Mouse (Mus musculus): ENCODE results near the gene Arl8b. TPM values are rescaled to one million over a fixed set of nuclear protein-coding genes. Genes with fewer than 3 reads are reported as not detected.

Arl8b gene
- total RNA-seq (2021) = 10 to 100 TPM; 92.3 to 95.7 TPM

DNA sequence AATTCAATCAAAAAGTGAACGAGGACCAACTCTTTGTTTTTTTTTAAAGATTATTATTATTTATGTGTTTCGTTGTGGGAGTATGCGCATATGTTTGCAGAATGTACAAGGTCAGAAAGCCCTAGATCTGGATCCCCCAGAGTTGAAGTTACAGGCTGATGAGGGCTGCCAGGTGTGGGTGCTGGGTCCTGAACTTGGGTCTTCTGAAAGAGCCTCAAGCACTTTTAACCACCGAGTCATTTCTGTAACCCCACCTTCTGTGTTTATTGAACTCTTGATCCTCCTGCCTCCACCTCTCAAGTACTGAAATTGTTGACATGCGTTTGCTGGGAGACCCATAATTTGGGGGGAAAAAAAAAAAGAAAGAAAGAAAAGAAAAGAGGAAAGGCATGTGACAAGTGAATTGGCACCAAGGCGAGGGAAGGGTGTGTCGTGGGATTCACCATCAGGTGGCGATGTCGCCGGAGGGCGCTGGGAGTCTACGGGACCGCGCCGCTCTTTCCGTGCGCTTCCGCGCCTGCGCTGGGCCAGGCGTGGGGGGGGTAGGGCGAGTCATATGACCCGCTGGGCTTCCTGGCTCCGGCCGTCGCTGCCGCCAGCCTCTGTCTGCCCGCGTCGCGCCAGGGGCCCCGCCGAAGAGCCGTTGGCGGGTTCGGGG is at the start of gene Arl8b:
Arl8b (plus strand) TSS at position 574 of the 658 bp plus-strand sequence.
- intact Hi-C loops (cut with DNase I) = loop anchor here (1.0 to 10.0 kb wide), 2 partner anchors 46 to 1978 kb away; partner anchors contain the start of genes Crbn and Edem1
- peak; percentile 96 to 98 for DNase-seq

DNA sequence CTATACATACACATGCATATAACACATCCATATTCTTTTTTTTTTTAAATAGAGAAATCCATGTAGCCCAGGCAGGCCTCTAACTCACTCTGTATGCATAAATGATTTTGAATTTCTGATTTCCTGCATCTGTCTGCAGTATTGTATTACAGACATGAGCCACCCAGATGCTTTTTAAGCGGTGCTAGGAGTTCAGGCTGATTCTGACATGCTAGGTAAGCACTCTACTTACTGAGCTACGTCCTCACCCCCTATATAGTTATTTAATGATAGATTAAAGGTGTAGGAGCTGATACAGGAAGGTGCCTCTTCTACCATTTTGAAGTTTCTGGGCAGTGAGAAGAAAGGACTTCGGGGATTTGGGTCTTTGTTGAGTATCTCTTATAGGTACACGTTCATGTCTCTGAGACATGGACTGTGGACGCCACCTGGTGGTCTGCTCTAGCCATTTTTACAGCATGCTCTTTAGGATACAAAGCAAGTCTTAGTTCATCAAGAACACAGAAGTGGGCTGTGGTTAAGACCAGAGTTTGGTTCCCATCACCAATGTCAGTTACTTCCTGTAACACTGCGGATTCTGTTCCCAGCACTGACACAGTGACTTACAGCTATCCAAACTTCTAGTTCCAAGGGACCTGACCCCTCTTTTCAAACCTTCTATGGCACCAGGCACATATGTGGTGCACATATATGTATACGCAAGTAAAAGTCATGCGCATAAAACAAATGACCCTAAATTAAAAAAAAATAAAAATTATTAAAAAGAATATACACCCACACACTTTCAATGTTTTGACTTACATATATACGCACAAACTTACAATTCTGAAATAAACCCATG is 46.8 kb upstream of the Arl8b start:
- intact Hi-C loops (cut with DNase I) = loop anchor here (2.0 kb wide), 1 partner anchor 319 kb away; no protein-coding TSS in a partner anchor
- DNase-seq = peak; percentile 67 to 74

DNA sequence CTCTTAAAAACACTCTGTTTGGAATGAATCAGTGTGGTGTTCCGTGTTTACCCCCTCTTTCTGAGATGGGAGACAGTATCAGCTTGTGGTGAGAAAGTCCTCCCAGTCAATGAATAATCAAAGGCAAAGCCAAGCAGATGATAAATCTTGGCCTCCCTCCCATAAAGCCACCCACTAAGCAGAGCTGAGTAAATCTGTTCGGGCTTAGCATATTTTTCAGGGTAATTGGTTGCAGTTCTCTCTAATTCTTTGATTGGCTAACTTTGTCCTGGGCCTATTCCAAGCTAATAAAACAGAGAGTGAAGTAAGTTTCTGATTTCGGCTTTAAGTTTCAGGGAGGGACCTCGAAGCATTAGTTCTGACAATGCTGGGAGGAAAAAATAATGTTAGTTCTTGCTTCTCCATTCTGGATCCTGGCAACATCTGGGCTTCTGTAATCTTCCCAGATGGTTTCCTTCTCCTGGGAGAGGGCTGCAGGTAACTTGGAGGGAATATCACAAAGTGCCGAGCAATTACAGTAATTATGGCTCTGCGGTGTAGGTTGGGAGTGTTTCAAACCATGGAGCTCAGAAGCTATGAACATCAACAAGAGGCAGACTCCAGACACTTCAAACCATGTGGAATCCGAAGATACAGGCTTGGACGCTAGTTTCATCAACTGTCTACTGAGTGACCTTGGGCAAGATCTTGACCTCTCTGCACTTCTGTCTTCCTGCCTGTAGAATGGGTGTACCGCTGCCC is 44.3 kb upstream of the Arl8b start:
- intact Hi-C loops (cut with DNase I) = no loop called here
- DNase-seq = no peak

DNA sequence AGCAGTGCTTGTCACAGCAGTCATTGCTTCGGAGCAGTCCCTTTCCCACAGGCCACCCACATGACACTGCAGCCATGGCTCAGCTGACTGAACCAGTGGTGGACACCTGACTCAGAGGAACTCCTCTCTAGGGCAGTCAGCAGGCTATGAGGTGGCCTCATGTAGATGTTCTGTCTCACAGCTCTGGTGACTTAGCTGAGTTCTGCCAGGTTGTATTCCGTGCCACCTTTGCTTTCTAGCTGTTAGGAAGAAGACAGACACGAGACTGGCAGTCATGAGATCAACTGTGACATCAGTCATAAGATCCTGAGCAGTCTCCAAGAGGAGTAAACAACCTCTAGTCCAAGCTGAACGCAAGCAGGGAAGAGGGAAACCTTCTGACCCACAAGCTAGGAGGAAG is 42.3 kb upstream of the Arl8b start:
- DNase-seq = no peak
- intact Hi-C loops (cut with DNase I) = no loop called here

DNA sequence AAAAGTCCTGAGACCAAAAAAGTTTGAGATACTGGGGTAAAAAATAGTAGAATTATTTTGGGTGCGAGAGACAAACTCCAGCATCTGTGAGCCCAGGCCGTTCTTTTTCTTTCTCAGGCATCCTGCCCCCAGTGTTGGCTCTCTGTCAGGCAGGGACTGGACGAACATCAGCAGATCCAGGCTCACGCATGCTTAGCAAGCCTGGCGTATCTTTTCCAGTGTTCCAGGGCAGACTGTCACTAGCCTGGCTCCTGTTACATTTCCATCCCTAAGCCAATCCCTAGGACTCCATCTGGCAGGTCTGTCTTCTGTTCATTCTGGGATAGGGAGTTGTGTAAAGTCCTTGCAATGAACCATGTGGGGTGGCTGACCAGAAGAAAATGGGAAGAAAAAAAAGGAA is 39.2 kb upstream of the Arl8b start:
- intact Hi-C loops (cut with DNase I) = no loop called here
- peak in 1 of 2 experiments; percentile 6 for DNase-seq

DNA sequence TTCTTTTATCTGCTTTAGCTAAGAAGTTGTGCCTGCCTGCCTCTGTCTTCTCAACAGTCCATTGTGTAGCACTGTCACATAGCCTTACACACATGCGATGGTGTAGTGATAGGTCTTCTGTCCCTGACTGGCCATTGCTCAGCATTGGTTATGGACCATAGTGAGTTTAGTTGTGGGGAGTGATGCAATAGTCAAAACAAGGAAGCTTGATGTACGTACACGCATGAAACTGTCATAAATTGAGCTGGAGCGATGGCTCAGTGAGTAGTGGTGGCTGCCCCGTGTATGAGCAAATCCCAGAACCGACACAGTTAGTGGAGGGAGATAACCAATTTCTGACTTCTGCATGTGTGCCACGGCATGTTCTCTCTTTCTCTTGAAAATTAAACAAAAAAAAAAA is 31.6 kb upstream of the Arl8b start:
- no peak for DNase-seq
- intact Hi-C loops (cut with DNase I) = no loop called here

DNA sequence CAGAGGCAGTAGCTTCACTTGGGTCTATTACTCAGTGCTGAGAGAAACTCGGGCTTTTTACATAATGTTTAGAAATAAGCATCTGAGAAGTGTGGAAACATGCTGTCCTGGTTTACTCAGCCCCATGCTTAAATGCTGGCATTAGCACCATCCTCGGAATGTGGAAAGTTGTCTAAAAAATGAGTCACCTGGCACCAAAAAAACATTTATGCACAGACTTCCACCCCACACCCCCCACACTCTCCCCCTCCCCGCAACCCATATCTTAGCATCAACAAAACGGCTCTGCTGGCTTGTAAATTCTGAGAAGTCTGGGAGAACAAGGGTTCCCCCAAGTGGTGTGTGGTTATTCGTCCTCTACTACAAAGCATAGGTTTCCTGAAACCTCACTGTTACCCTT is 30.5 kb upstream of the Arl8b start:
- intact Hi-C loops (cut with DNase I) = no loop called here
- no peak for DNase-seq

DNA sequence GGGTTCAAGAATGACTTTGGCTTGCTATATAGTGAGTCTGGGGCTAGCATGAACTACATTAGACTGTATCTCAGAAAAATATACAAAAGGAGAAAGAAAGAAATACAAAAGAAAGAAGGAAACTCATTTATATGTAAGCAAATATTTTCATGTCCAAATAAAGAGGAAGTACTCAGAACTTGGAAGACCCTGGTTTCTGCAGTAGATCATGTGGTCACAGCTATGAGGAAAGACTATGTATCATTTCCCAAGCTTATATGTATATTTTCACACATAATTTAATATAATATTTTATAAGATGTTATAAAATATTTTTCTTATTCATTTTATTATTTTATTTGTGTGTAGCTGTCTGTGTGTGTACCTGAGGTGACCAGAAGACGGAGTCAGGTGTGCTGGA is 29.4 kb upstream of the Arl8b start:
- intact Hi-C loops (cut with DNase I) = no loop called here

DNA sequence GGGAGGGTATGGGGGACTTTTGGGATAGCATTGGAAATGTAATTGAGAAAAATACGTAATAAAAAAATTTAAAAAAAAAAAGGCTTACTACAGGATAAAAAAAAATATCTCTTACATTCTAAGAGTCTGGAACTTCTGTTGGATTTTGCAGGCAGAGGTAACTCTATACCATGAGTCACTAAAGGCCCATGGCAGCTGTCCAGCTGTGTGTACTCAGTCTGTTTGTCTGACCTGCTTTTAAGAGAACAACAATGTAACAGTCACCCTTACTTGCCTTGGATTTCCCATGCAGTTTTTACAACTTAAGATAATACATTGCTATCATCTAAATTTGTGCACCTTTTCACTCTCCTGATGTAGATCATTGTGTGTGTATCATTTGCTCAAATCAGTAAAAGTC is 28.5 kb upstream of the Arl8b start:
- intact Hi-C loops (cut with DNase I) = no loop called here
- DNase-seq = no peak

More for the DNA sequence above, 29.4 kb upstream of the Arl8b start:
- no peak for DNase-seq

DNA sequence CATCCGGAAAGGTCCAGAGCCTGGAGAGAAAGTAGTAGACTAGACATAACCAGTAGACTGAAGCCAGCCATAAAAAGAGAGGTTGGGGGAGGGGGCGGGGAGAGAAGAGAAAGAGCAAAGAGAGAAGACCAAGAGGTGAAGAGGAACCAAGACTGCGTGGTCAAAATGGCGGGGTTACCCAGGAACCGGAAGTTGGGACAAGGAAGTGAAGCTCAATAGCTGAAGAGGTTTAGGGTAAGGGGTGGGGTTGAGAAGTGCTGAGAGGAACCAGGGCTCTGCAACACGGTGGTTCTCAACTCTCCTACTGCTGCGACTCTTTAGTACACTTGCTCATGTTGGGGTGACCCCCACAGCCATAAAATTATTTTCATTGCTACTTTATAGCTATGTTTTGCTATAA is 27.0 kb upstream of the Arl8b start:
- intact Hi-C loops (cut with DNase I) = loop anchor here (1.0 kb wide), 1 partner anchor 36 kb away; no protein-coding TSS in a partner anchor
- DNase-seq = no peak

DNA sequence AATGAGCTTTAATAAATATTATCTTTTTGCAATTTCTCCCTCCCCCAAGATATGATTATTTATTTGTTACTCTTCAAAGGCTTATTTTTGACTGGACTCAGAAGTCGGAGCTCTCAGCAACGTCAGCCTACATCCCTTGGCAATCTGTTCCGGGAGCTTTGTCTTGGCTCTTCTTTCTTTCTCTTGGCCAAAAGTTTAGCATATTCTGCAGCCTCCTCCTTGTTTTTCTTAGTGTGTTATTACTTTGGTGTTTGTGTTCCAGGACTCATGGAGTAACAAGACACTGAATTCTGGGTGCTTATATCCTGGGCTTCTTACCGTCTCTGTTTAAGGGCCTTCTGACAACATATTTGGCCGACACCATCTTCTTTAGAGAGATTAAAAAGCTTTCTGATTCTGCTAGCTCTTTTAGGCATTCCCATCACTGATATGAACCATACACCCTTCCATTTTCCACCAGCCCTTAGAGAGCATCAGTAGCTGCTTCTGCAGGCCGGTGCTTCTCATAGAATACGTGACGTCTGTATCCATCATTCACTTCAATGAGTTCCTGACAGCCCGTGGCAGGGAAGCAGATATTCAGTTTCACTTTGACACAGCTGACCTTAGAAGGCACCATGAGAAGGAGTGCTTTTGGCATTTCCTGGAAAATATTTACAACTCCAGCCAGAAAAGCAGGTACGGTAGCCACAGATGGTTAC is 23.8 kb upstream of the Arl8b start:
- intact Hi-C loops (cut with DNase I) = no loop called here
- no peak for DNase-seq

DNA sequence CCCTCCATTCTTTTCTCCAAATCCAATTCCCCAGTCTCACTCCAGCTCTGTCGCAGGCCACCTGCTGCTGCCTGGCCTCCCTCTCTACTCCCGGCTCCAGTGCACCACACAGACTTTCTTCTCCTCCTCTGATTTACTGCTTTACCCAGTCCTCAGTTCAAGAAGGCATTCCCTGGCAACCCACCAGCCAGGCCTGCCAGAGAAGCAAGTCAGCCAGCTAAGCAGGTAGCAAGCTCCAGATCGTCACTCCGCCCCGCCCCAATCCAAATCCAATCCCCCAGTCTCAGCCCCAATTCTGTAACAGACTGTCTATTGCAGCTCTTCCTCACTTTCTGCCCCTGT is 23.2 kb upstream of the Arl8b start:
- DNase-seq = no peak
- intact Hi-C loops (cut with DNase I) = no loop called here

DNA sequence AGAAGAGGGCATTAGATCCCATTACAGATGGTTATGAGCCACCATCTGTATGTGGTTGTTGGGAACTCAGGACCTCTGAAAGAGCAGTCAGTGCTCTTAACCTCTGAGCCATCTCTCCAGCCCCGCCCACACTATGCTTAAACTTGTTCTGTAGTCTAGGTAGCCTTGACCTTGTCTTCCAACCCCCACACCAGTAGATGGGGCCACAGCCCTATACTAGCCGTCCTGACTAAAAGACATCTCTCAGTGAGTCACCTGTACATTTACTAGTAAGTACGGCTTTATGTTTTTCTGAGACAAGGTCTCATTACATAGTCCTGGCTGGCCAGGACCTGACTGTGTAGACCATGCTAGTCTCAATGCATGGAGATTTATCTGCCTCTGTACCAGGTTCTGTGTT is 12.0 kb upstream of the Arl8b start:
- intact Hi-C loops (cut with DNase I) = no loop called here
- no peak for DNase-seq

DNA sequence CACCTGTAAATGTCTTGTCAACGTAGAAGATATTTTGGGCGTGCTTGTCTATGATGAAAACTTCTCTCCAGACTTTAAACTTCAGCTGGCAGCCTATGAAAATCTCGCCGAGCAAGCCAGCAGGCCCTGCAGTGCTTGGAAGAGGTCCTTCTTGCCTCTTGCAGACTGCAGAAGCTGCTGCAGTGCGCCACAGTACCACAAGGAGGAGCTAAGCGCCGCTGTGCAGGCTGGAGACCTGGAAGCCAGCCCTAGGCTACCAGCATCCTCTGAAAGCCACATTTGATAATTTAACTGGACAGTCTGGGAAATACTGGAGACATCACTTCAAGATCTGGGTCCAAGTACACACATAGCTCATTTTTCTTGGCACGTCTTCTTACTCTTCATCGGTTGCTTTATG is 10.0 kb upstream of the Arl8b start:
- DNase-seq = peak; percentile 76 to 87
- intact Hi-C loops (cut with DNase I) = no loop called here

DNA sequence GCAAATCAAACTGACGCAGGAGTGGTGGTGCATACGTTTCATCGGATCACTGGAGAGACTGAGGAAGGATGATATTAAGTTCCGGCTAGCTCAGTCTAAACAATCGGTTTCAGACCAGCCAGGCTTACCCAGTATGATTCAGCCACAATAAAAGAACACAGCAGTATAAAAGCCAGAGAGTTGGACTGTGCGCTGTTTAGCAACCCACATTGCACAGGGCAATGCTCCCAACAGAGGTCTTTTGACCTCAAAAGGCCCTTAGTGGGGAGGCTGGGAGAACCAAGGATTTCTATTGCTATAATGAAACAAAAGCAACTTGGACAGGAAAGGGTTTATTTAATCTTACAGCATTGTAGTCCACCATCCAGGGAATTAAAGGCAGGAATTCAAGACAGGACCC is 9.4 kb upstream of the Arl8b start:
- intact Hi-C loops (cut with DNase I) = no loop called here
- no peak for DNase-seq

DNA sequence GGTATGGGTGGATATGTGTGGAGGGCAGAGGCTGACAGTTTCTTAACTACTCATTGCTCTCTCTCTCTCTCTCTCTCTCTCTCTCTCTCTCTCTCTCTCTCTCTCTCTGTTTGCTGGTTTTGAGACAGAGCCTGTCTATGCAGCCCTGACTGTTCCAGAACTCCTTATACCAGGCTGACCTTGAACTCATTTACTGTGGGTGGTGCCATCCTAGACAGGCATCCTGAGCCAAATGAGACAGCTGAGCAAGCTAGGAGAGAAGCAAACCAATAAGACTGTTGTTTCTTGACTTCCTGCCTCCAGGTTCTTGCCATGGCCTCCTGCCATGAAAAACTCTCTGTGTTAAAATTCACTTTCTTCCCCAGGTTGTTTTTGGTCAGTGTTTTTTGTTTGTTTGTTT is 6.6 kb upstream of the Arl8b start:
- no peak for DNase-seq
- intact Hi-C loops (cut with DNase I) = no loop called here

DNA sequence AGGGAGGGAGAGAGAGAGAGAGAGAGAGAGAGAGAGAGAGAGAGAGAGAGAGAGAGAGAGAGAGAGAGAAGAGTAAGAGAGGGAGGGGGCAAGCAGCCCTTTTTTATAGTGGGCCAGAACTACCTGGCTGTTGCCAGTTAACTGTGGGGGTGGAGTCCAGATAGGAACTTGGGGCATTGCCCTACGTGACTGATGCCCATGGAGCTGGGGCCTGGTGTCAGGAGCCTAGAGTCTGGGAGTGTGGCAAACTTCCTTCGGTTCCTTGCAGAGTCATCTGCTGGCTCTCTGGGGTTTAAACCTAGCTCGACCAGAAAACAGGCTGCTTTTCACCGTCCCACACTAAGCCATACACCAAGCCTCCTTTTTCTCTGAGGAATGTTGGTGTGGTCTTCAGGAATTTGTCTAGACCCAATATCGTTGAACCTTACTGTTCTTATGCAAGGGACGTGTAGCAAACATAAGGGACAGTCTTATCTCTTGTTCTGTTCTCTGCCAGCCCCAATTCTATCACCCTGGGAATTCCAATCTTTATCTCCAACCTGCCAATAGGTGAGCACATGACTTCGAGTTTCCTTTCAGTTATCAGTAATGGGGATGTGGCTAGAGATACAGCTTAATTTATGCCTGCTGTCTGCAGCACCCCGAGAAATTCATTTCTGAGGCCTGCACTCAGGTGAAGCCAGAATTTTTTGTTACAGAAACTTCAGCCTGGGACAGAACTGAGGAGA is 5.2 kb upstream of the Arl8b start:
- intact Hi-C loops (cut with DNase I) = no loop called here
- DNase-seq = no peak

DNA sequence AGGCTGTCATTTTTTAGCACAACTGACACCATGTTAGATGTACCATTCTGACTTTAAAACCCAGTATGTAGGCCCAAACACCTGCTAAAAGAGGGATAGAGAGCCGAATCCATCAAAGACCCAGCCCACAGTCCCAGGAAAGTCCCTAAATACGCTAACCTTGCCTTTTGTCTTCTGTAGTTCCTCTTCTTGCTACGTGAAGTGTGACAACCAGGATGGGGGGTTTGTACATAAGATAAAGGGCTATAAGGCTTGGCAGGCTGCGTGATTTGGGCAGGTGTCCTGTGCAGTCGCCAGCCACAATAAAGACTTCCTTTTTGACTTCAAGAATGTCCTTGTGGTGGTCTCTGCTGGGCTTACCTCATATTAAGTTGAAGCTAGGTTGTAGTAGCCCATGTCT is 4.5 kb upstream of the Arl8b start:
- intact Hi-C loops (cut with DNase I) = no loop called here
- DNase-seq = no peak

DNA sequence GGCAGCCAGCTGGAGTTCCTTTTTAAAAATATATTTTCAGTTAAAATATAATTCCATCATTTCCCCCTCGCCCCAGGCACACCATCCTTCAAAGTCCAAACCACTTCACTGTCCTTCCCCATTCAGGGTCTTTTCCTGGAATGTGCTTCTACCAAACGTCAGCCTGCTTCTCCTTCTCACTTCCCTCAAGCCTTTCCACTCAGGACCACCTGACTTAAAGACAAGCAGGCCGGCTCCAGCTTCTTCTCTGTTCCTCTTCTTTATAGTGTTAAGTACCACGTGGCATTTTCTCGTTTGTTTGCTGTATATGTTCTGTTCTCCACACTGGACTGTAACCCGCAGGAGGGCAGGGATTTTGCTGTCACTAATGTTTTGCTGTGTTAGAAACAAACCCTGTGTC is 1.0 kb upstream of the Arl8b start:
- intact Hi-C loops (cut with DNase I) = loop anchor here (10.0 kb wide), 1 partner anchor 1977 kb away; the partner anchor contains the start of gene Crbn
- peak in 1 of 2 experiments; percentile 15 for DNase-seq

Measured in heart, postnatal 36 days (tissue).